Mouse (Mus musculus): ENCODE measurements around the gene Cdh4.

GRCm38 (mm10) chr2:179896949-179897348 lies 454.7 kb downstream of the Cdh4 start:
- TF ChIP-seq POLR2AphosphoS2 (IDR thresholded peaks at IDR 0.05; ENCODE audit: insufficient read length, low read depth) (no peak), TCF3 (IDR thresholded peaks at IDR 0.05; ENCODE audit: insufficient read length, low read depth) (no peak), POLR2A (IDR thresholded peaks at IDR 0.05; ENCODE audit: insufficient read length, low read depth) (no peak), MYOD1 (IDR thresholded peaks at IDR 0.05; ENCODE audit: control insufficient read depth in 1 of 3, insufficient read length in 2 of 3, low read depth in 2 of 3) (no peak), MYOG (IDR thresholded peaks at IDR 0.05; ENCODE audit: control insufficient read depth in 1 of 3, insufficient read depth in 1 of 3, insufficient read length in 2 of 3, low read depth in 2 of 3) (no peak), USF1 (IDR thresholded peaks at IDR 0.05; ENCODE audit: low read depth) (no peak), E2F4 (IDR thresholded peaks at IDR 0.05; ENCODE audit: insufficient read depth) (no peak)

All from myocyte (in vitro differentiated cells).